22 mouse cellular contexts compared by ENCODE assay signal in the genomic region with DNA sequence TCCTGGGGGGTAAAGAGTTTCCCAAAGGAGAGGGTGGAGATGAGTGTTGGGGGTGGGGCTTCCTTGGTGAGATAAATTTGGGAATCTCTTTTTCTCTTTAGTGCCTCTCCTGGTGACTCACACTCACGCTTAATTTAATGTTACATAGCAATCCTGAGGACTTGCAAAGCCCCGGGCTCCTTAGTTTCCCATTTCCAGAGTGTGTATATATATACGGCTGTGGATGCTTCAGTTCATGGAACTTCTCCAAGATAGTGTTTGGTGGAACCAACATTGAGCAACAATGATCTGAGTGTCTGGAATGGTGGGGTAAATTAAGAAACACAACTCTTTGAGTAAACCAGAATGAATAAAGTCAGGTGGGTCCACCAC.
DNase-seq lines count a peak whose midpoint lies in the region; ATAC-seq lines count a peak whose summit lies in the region.
"Had no signal": no experiment of that assay in that cellular context is flagged by ENCODE, and none has a peak within 500 bp of the region (broad histone marks: within the 10 kb centered on the region; RNA-seq: fewer than 3 reads in every experiment).

No protein-coding gene starts in this region.

- H3K27ac ChIP-seq in heart, embryonic 12.5 days (ENCODE audit: poor library complexity, severe bottlenecking) = no peak overlapping the region
- H3K27ac ChIP-seq in forebrain, embryonic 11.5 days (ENCODE audit: low read depth, low read length) = no peak overlapping the region
- no peak overlapping the region for H3K27ac ChIP-seq in forebrain, embryonic 15.5 days (replicated peaks)
- H3K27ac ChIP-seq: embryonic facial prominence, embryonic 12.5 days; gastrocnemius, adult 2 months; heart, embryonic 10.5 days; heart, embryonic 15.5 days; hindbrain, embryonic 15.5 days had no signal

- 77% methylated on average over 3 of the region's 3 CpGs for WGBS in heart, embryonic 12.5 days
- WGBS in forebrain, embryonic 11.5 days = 53% methylated on average over 3 of the region's 3 CpGs
- WGBS in forebrain, embryonic 15.5 days = 42% methylated on average over 3 of the region's 3 CpGs

- H3K9me3 ChIP-seq in heart, embryonic 12.5 days (replicated peaks) = no peaks in the 10 kb centered on the region
- H3K9me3 ChIP-seq in forebrain, embryonic 11.5 days (ENCODE audit: control insufficient read depth, low read length) = no peaks in the 10 kb centered on the region
- no peaks in the 10 kb centered on the region for H3K9me3 ChIP-seq in forebrain, embryonic 15.5 days
- H3K9me3 ChIP-seq: embryonic facial prominence, embryonic 12.5 days; heart, embryonic 10.5 days; heart, embryonic 15.5 days; hindbrain, embryonic 15.5 days had no signal

- no peak overlapping the region for H3K4me2 ChIP-seq in heart, embryonic 12.5 days
- no peak overlapping the region for H3K4me2 ChIP-seq in forebrain, embryonic 11.5 days (ENCODE audit: low read depth, low read length, severe bottlenecking)
- peak overlapping the region; percentile 20; the same call in 1 of the 2 replicates for H3K4me2 ChIP-seq in forebrain, embryonic 15.5 days (replicated peaks)
- H3K4me2 ChIP-seq: embryonic facial prominence, embryonic 12.5 days; heart, embryonic 15.5 days; hindbrain, embryonic 15.5 days had no signal

- H3K4me1 ChIP-seq in heart, embryonic 12.5 days (replicated peaks) = 0 out of 2 replicates have a peak, but pooled peaks cover 2% of the 10 kb centered on the region
- peaks cover 11% of the 10 kb centered on the region; the same call in 1 of the 2 replicates for H3K4me1 ChIP-seq in forebrain, embryonic 11.5 days (replicated peaks; ENCODE audit: control insufficient read depth, insufficient read depth, low read length)
- H3K4me1 ChIP-seq in forebrain, embryonic 15.5 days = peaks cover 17% of the 10 kb centered on the region
- H3K4me1 ChIP-seq: heart, embryonic 15.5 days; hindbrain, embryonic 15.5 days had no signal

- H3K27me3 ChIP-seq in heart, embryonic 12.5 days (replicated peaks) = no peaks in the 10 kb centered on the region
- no peaks in the 10 kb centered on the region; the same call in 1 of the 2 replicates for H3K27me3 ChIP-seq in forebrain, embryonic 11.5 days (ENCODE audit: control insufficient read depth, insufficient read depth, low read length)
- H3K27me3 ChIP-seq in forebrain, embryonic 15.5 days = no peaks in the 10 kb centered on the region
- H3K27me3 ChIP-seq: embryonic facial prominence, embryonic 12.5 days; heart, embryonic 15.5 days; hindbrain, embryonic 15.5 days; Patski had no signal

- no peak for ATAC-seq in heart, embryonic 12.5 days (ENCODE audit: insufficient number of reproducible peaks, low FRiP score)
- peak; percentile 44 for ATAC-seq in forebrain, embryonic 11.5 days (replicated peaks; ENCODE audit: low FRiP score)
- ATAC-seq in forebrain, embryonic 15.5 days (replicated peaks) = no peak
- ATAC-seq in erythroid progenitor cell, adult 5-6 weeks (replicated peaks; ENCODE audit: low FRiP score, poor library complexity, severe bottlenecking) = no peak
- ATAC-seq: activated CD4-positive, CD25-positive, alpha-beta regulatory T cell, adult 4 months; Patski had no signal

- intact Hi-C loops in gastrocnemius, postnatal 14 days (cut with DNase I; ENCODE audit: low total_unique reads) = no loop called here
- intact Hi-C loops in heart, postnatal 14 days (cut with DNase I) = no loop called here

- DNase-seq in heart, adult 11 months = peak; percentile 33
- DNase-seq in NIH3T3 (ENCODE audit: low read depth) = peak; percentile 58
- no peak for DNase-seq in forebrain, embryonic 11.5 days (ENCODE audit: low spot score)
- no peak for DNase-seq in gastrocnemius, postnatal 14 days
- no peak for DNase-seq in heart, postnatal 14 days
- DNase-seq: adrenal gland, postnatal 14 days; cerebellum, adult 8-10 months; cerebellum, postnatal 14 days; gastrocnemius, adult 2 months; gastrocnemius, postnatal 36 days; heart, adult 18-20 months; kidney, adult 11 months; kidney, adult 9 months had no signal

- H3K9ac ChIP-seq in heart, embryonic 12.5 days = no peak overlapping the region
- no peak overlapping the region for H3K9ac ChIP-seq in forebrain, embryonic 11.5 days (ENCODE audit: low read length)
- H3K9ac ChIP-seq in forebrain, embryonic 15.5 days (replicated peaks) = no peak overlapping the region
- H3K9ac ChIP-seq: embryonic facial prominence, embryonic 12.5 days; heart, embryonic 15.5 days; hindbrain, embryonic 15.5 days had no signal

- H3K4me3 ChIP-seq in heart, embryonic 12.5 days = no peak overlapping the region
- H3K4me3 ChIP-seq in forebrain, embryonic 11.5 days (ENCODE audit: low read depth, low read length) = no peak overlapping the region
- no peak overlapping the region for H3K4me3 ChIP-seq in forebrain, embryonic 15.5 days
- H3K4me3 ChIP-seq: embryonic facial prominence, embryonic 12.5 days; gastrocnemius, adult 2 months; heart, embryonic 10.5 days; heart, embryonic 15.5 days; hindbrain, embryonic 15.5 days had no signal

- no peaks in the 10 kb centered on the region for H3K36me3 ChIP-seq in heart, embryonic 12.5 days
- H3K36me3 ChIP-seq in forebrain, embryonic 11.5 days (ENCODE audit: control insufficient read depth, insufficient read depth, low read length) = no peaks in the 10 kb centered on the region
- H3K36me3 ChIP-seq in forebrain, embryonic 15.5 days = no peaks in the 10 kb centered on the region
- H3K36me3 ChIP-seq: embryonic facial prominence, embryonic 12.5 days; heart, embryonic 10.5 days; heart, embryonic 15.5 days; hindbrain, embryonic 15.5 days had no signal

Comparison
In these comparisons a context has a peak if more than half of its experiments do, and no peak if none do; other contexts are left out.
1. DNase-seq: peak in heart, adult 11 months (single experiment) and NIH3T3 (single experiment); none in forebrain, embryonic 11.5 days (single experiment), gastrocnemius, postnatal 14 days (single experiment) and heart, postnatal 14 days (0 of 2).